Mouse (Mus musculus): ENCODE measurements at regions not wholly inside any gene's neighbourhood (a gene's known extent, or its start where the extent isn't known, plus 50 kb on each side); places are given as distances from the start of the nearest gene placed in this dataset.

Small RNAs in the stretch of these regions (microRNA-seq; reads per million reads assigned to microRNA genes)
- 0 reads per million in 2 experiments for gene Gm22566 (ENCODE audit: borderline number of aligned reads in 2 of 2)

Data from heart, postnatal 36 days (tissue).